Mouse (Mus musculus) frontal cortex, postnatal 36 days (tissue): ENCODE data around the gene Qpctl.

Experiments used
- DNase-seq, 2 experiments: peaks; one replicate each; pipeline ENCODE4 v3.0.0; 2022; ENCODE audit warnings: low spot score in 2 of 2

Gene Qpctl

DNA sequence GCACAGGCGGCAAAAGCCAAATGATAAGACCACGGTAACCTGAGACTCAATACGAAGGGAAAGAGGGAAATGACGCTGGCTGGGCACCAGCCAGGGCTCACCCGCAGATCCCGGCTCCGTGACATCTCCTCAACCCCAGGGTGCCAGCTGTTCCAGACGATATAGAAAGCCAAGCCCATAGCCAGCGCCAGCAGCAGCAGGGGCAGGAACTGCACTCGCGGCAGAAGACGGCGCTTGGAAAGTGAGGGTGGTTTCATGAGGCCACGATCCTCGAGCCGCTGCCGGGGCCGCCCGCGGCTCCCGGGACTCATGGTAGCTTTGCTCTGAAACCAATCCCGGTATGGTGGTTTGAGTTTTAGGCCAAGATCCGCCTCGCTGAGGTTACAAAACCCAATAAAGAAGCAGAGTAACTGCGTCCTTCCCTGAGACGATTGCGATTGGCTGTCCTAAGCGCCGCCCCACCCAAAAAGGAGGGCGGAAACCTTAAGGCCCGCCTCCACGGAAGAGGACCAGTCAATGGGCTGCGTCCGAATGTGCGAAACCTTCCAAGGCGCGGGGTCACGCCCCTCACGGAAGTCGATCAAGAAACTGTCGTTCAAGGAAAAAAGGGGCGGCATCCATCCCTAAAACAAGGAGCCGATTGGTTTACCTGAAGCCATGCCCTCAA lies at the start of gene Qpctl:
TSS of gene Qpctl (minus strand) at position 417 of the 667 bp plus-strand sequence.
- peak; percentile 97 to 98 for DNase-seq

- no peak for DNase-seq
Observed at GRCm38 (mm10) chr7:19197985-19198384, 48.9 kb upstream of the Qpctl start.

GRCm38 (mm10) chr7:19196676-19197075 lies 47.6 kb upstream of the Qpctl start:
- peak; percentile 44 to 46 for DNase-seq

- no peak for DNase-seq
Observed at GRCm38 (mm10) chr7:19194676-19195075, 45.6 kb upstream of the Qpctl start.

GRCm38 (mm10) chr7:19184758-19185157 lies 35.7 kb upstream of the Qpctl start:
- DNase-seq = no peak

DNA sequence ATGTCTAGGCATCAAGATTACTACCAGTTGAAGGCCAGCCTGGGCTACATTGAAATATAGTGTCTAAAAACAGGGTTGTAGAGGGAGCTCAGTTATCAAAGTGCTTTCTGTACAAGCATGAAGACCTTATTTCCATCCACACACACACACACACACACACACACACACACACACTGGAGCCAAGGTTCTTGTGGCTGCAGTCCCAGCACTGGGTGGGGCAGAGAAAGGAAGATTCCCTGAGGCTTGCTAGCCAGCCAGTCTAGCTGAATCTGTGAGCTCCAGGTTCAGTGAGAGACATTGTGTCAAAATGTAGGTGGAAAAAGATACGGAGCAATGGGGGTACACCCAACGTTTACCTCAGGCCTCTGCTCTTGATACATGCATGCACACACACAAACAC lies 35.2 kb upstream of the Qpctl start:
- no peak for DNase-seq

DNA sequence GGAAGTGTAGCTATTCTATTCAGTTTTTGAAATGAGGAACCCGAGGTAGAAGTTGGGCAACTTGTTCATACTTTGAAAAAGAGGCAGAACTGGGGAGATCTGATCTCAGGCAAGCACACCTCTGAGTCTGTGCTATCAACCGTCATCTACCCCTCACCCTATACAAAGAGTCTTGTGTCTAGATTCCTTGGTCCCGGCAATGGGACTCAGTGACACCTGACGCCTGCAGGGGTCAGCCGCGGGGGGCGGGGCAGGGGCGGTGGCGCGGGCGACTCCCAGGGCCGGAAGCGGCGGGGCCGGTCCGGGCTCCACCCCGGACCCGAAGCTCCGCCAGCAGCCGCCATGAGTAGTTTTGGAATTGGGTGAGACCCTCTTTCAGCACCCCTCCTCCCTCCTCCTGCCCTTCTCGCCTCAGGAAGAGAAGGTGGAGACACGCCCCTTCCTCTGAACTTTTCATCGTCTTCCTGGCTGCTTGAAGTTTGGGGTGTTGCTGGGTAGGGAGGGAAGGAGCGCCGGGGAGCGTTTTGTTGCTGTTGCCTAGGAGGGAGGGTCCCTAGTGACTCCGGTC lies 31.9 kb upstream of the Qpctl start:
- DNase-seq = no peak

GRCm38 (mm10) chr7:19179936-19180335 lies 30.8 kb upstream of the Qpctl start:
- DNase-seq = no peak

DNA sequence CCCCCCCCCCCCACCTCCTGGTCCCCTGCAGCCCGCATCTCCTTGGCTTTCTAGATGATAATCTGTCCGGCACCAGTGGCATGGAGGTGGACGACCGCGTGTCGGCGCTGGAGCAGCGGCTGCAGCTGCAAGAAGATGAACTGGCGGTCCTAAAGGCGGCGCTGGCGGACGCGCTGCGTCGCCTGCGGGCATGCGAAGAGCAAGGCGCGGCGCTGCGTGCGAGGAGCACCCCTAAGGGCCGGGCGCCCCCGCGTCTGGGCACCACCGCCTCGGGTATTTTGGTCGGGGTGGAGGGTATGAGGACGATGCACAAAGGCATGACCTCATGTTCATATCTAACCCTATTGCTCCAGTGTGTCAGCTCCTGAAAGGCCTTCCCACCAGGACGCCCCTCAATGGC lies 30.1 kb upstream of the Qpctl start:
- DNase-seq = peak; percentile 52 to 72

- peak; percentile 84 to 89 for DNase-seq
Observed at GRCm38 (mm10) chr7:19178443-19179092, 29.5 kb upstream of the Qpctl start.

DNA sequence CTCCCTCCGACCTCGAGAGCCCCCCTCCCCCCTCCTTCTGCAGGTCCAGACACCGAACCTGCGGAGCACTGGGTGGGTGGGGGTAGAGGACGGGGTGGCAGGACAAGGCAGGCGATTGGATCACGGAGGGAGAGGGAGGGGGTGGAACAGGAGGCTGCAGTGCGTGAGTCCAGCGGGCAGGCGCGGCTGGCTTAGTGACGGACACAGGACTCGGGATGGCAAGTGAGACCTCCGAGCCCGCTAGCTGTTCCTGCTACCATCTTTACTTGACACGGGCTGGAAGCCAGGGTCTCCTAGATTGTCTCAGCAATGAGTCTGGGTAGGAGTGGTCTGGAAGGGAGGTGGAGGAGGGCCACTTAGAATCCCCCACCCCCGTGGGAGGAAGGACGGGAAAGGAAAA lies 28.9 kb upstream of the Qpctl start:
- peak; percentile 50 to 52 for DNase-seq

- DNase-seq = no peak
Observed at GRCm38 (mm10) chr7:19177216-19177615, 28.1 kb upstream of the Qpctl start.

GRCm38 (mm10) chr7:19176516-19176947 lies 27.4 kb upstream of the Qpctl start:
- no peak for DNase-seq

GRCm38 (mm10) chr7:19175708-19176515 lies 26.8 kb upstream of the Qpctl start, which contains the start of gene Eml2:
Gene Eml2, plus strand, starts transcription at chr7:19176421.
- peak; percentile 89 for DNase-seq

- peak; percentile 85 for DNase-seq
Observed at GRCm38 (mm10) chr7:19172874-19173273, 23.8 kb upstream of the Qpctl start.

GRCm38 (mm10) chr7:19171831-19172230 lies 22.7 kb upstream of the Qpctl start:
- no peak for DNase-seq

DNA sequence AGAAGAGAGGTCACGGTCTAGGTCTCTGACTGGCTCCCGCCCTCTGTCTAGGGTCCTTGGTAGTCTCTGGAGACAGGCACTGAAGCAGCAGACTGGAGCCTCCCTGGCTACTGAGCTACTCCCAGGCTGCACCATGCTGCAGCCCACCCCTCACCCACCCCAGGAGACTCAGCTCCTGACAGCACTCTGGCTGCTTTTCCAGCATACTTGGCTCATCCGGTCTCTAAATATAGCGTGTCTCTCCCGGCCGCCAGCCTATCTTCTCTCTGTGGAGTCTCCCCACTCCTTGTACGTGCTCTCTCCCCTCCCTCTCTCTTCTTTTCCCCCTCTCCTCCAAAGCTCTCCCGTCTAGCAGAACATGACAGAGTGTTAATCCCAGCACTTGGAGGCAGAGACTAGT lies 21.1 kb upstream of the Qpctl start:
- peak in 1 of 2 experiments; percentile 74 for DNase-seq

DNA sequence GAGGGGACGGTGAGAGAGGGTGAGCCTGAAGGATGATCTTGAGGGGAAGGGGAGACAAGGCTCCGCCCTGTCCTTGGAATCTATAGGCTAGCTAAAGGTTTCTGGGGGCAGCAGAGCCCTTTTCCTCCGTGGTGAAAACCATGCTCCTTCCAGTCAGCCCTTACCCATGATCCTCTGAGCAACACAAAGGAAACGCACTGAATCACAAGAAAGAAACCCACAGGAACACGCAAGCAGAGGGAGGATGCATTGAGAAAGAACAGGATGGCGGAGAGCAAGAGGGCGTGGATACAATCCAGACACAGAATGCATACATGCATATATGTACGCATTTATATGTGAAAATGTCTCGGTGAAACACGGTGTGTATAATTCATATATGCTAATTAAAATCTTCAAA lies 20.4 kb upstream of the Qpctl start:
- DNase-seq = no peak

DNA sequence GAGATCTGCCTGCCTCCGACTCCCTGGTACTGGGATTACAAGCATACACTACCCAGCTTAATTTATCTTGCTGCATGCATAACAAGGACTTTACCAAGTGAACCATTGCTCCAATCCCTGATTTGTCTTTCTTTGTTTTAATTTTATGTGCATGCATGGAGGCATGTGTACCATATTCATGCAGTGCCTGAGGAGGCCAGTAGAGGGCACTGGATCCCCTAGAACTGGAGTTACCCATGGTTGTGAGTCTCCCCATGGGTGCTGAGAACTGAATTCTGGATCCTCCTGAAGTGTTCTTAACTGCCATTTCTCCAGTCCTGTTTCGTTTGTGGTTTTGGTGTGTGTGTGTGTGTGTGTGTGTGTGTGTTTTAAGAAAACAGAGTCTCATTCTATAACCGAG lies 17.9 kb upstream of the Qpctl start:
- DNase-seq = no peak

DNA sequence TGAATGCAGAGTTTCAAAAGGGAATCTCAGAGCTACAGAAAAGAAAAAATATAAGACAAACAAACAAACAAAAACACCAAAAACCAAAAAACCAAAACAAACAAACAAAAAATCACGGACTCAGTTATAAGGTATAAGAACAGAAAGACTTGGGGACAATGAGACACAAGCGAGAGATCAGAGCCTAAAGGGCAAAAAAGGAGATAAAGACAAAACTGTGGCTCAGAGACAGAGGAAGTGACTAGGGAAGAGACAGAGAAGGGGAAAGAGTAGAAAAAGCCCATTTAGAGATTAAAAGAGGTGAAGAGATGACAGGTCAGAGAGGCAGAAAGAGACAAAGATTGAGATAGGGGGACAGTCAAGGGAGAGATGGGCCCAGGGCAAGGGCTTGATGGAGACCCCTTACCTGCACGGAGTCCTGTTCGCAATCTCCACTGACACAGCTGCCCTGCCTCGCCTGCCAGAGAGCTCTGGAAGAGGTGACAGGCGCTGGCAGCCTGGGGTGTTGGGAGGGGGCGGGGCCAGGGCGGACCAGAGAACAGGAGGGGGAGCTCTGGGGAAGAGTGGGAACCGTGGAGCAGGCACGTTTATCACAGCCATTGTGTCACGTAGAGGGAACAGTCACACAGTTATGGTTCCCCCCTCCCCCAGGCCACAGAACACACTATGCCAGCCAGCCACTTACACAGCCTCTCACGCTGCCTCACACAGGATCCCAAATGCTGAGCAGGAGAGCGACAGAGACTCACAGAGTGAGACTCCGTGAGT lies 16.7 kb upstream of the Qpctl start, which contains the start of gene Gipr:
TSS of gene Gipr (minus strand) at position 472 of the 768 bp plus-strand sequence.
- DNase-seq = no peak

DNA sequence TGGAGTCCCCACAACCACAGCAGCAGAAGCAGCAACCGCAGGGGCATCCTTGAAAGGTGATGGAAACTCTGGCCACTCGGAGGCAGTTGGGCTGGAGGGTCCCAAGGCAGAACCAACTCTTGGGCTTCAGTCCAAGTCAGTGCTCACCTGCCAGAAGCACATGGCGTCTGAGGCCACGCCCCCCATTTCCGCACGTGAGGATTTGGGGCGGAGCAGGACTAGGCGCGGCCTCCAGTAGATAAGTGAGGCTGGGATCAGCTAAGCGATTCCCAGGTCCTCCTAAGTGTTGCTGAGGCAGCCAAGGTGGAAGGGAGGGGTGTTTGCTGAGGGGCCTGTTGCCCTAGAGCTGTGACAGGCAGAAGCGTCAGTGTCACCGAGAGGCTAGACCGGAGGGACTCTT lies 15.9 kb upstream of the Qpctl start:
- DNase-seq = no peak
